Mouse (Mus musculus): ENCODE results near the gene Itih2. TPM values are rescaled to one million over a fixed set of nuclear protein-coding genes. Genes with fewer than 3 reads are reported as not detected.

The Itih2 gene
- 0.12 and 0.16 TPM in 2 replicates for polyA plus RNA-seq (2014; fragmentation: Nextera tagmentation; extraction: Ambion mirVana)

GRCm38 (mm10) chr2:10131296-10131695 is at the start of gene Itih2:
Gene Itih2 (minus strand): TSS chr2:10131396.
- Histone ChIP-seq H3K9ac (ENCODE audit: low read length) (no peak within 1 kb of the TSS), H3K27ac (ENCODE audit: low read depth, low read length) (no peak within 1 kb of the TSS), H3K27me3 (ENCODE audit: control insufficient read depth, insufficient read depth, low read length) (no peaks in the 10 kb centered on the region), H3K36me3 (ENCODE audit: control insufficient read depth, insufficient read depth, low read length) (no peaks in the 10 kb centered on the region), H3K4me2 (ENCODE audit: low read depth, low read length, severe bottlenecking) (no peak within 1 kb of the TSS), H3K4me3 (ENCODE audit: low read depth, low read length) (no peak within 1 kb of the TSS), H3K4me1 (replicated peaks; ENCODE audit: control insufficient read depth, insufficient read depth, low read length) (no peaks in the 10 kb centered on the region), H3K9me3 (ENCODE audit: control insufficient read depth, low read length) (no peaks in the 10 kb centered on the region)
- DNase-seq (ENCODE audit: low spot score) (no peak), ATAC-seq (replicated peaks; ENCODE audit: low FRiP score) (no peak)
- 89% methylated on average over 4 of the region's 4 CpGs for WGBS

DNA sequence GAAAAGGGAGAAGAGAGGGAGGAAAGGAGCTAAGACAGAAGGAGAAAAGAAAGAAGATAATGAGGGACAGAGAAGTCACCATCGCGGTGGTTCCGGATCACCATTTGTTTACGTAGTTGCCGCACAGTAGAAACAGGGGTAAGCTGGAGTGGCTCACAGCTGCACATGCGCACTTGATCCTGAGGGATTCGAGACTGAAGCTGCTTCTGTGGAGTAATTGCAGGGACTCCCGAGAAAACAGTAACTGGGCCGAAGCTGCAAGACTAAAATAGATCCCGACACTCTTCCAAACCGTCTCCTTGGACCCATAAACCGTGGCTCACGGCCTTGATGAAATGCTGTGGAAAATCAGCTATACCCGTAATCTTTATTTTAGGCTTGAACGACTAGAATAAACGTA is 38.8 kb upstream of the Itih2 start:
- no peak overlapping the region for H3K4me3 ChIP-seq (ENCODE audit: low read depth, low read length)
- WGBS: 88% methylated on average over 16 of the region's 16 CpGs
- no peak for ATAC-seq (replicated peaks; ENCODE audit: low FRiP score)

GRCm38 (mm10) chr2:10168016-10168415 is 36.8 kb upstream of the Itih2 start:
- H3K27me3 ChIP-seq (ENCODE audit: control insufficient read depth, insufficient read depth, low read length): no peaks in the 10 kb centered on the region
- H3K4me1 ChIP-seq (replicated peaks; ENCODE audit: control insufficient read depth, insufficient read depth, low read length): no peaks in the 10 kb centered on the region
- no peaks in the 10 kb centered on the region for H3K36me3 ChIP-seq (ENCODE audit: control insufficient read depth, insufficient read depth, low read length)
- no peak overlapping the region for H3K4me2 ChIP-seq (ENCODE audit: low read depth, low read length, severe bottlenecking)
- WGBS: 74% methylated on average over 8 of the region's 8 CpGs
- DNase-seq (ENCODE audit: low spot score): no peak
- no peak for ATAC-seq (replicated peaks; ENCODE audit: low FRiP score)
- no peak overlapping the region for H3K4me3 ChIP-seq (ENCODE audit: low read depth, low read length)
- no peak overlapping the region for H3K27ac ChIP-seq (ENCODE audit: low read depth, low read length)
- H3K9ac ChIP-seq (ENCODE audit: low read length): no peak overlapping the region
- no peaks in the 10 kb centered on the region for H3K9me3 ChIP-seq (ENCODE audit: control insufficient read depth, low read length)

More for the DNA sequence above, 38.8 kb upstream of the Itih2 start:
- no peak for DNase-seq (ENCODE audit: low spot score)
- Histone ChIP-seq H3K27me3 (ENCODE audit: control insufficient read depth, insufficient read depth, low read length) (no peaks in the 10 kb centered on the region), H3K9ac (ENCODE audit: low read length) (no peak overlapping the region), H3K36me3 (ENCODE audit: control insufficient read depth, insufficient read depth, low read length) (no peaks in the 10 kb centered on the region), H3K27ac (ENCODE audit: low read depth, low read length) (no peak overlapping the region), H3K4me1 (replicated peaks; ENCODE audit: control insufficient read depth, insufficient read depth, low read length) (no peaks in the 10 kb centered on the region), H3K4me2 (ENCODE audit: low read depth, low read length, severe bottlenecking) (no peak overlapping the region), H3K9me3 (ENCODE audit: control insufficient read depth, low read length) (no peaks in the 10 kb centered on the region)

GRCm38 (mm10) chr2:10167283-10167682 is 36.1 kb upstream of the Itih2 start:
- Histone ChIP-seq H3K9me3 (ENCODE audit: control insufficient read depth, low read length) (no peaks in the 10 kb centered on the region), H3K27me3 (ENCODE audit: control insufficient read depth, insufficient read depth, low read length) (no peaks in the 10 kb centered on the region), H3K27ac (ENCODE audit: low read depth, low read length) (no peak overlapping the region), H3K4me1 (replicated peaks; ENCODE audit: control insufficient read depth, insufficient read depth, low read length) (no peaks in the 10 kb centered on the region), H3K4me2 (ENCODE audit: low read depth, low read length, severe bottlenecking) (no peak overlapping the region), H3K9ac (ENCODE audit: low read length) (no peak overlapping the region), H3K4me3 (ENCODE audit: low read depth, low read length) (no peak overlapping the region), H3K36me3 (ENCODE audit: control insufficient read depth, insufficient read depth, low read length) (no peaks in the 10 kb centered on the region)
- WGBS: 91% methylated on average over 11 of the region's 11 CpGs
- DNase-seq (ENCODE audit: low spot score) (no peak), ATAC-seq (replicated peaks; ENCODE audit: low FRiP score) (no peak)

DNA sequence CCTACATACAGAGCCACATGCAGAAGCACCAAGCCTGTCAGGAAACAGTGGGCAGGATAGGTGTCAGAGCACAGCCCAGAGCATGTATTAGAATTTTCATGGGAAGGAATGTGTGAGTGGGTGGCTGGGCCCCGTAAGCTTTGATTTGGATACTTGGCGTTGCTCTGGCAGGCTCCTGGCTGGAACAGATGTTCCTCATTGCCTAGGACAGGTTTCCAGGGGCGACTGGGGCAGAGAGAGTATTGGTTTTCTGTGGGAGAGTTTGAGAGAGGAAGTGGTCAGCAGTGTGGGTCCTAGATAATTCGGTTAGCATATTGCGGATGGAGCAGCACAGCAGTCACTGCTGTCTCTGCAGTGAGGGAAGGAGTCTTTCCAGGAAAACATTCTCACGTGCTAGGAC is 35.4 kb upstream of the Itih2 start:
- Histone ChIP-seq H3K4me3 (ENCODE audit: low read depth, low read length) (no peak overlapping the region), H3K4me1 (replicated peaks; ENCODE audit: control insufficient read depth, insufficient read depth, low read length) (no peaks in the 10 kb centered on the region), H3K36me3 (ENCODE audit: control insufficient read depth, insufficient read depth, low read length) (no peaks in the 10 kb centered on the region), H3K27ac (ENCODE audit: low read depth, low read length) (no peak overlapping the region), H3K27me3 (ENCODE audit: control insufficient read depth, insufficient read depth, low read length) (no peaks in the 10 kb centered on the region), H3K4me2 (ENCODE audit: low read depth, low read length, severe bottlenecking) (no peak overlapping the region), H3K9ac (ENCODE audit: low read length) (no peak overlapping the region), H3K9me3 (ENCODE audit: control insufficient read depth, low read length) (no peaks in the 10 kb centered on the region)
- WGBS: 78% methylated on average over 6 of the region's 6 CpGs
- DNase-seq (ENCODE audit: low spot score) (no peak), ATAC-seq (replicated peaks; ENCODE audit: low FRiP score) (no peak)

- DNase-seq (ENCODE audit: low spot score) (no peak), ATAC-seq (replicated peaks; ENCODE audit: low FRiP score) (no peak)
- WGBS: 89% methylated on average over 4 of the region's 4 CpGs
- Histone ChIP-seq H3K4me2 (ENCODE audit: low read depth, low read length, severe bottlenecking) (no peak overlapping the region), H3K4me3 (ENCODE audit: low read depth, low read length) (no peak overlapping the region), H3K36me3 (ENCODE audit: control insufficient read depth, insufficient read depth, low read length) (no peaks in the 10 kb centered on the region), H3K9ac (ENCODE audit: low read length) (no peak overlapping the region), H3K9me3 (ENCODE audit: control insufficient read depth, low read length) (no peaks in the 10 kb centered on the region), H3K27me3 (ENCODE audit: control insufficient read depth, insufficient read depth, low read length) (no peaks in the 10 kb centered on the region), H3K27ac (ENCODE audit: low read depth, low read length) (no peak overlapping the region), H3K4me1 (replicated peaks; ENCODE audit: control insufficient read depth, insufficient read depth, low read length) (no peaks in the 10 kb centered on the region)
Observed at GRCm38 (mm10) chr2:10162011-10162410, 30.8 kb upstream of the Itih2 start.

- WGBS: 85% methylated on average over 10 of the region's 10 CpGs
- ATAC-seq (replicated peaks; ENCODE audit: low FRiP score) (no peak), DNase-seq (ENCODE audit: low spot score) (no peak)
- Histone ChIP-seq H3K36me3 (ENCODE audit: control insufficient read depth, insufficient read depth, low read length) (no peaks in the 10 kb centered on the region), H3K9me3 (ENCODE audit: control insufficient read depth, low read length) (no peaks in the 10 kb centered on the region), H3K9ac (ENCODE audit: low read length) (no peak overlapping the region), H3K4me1 (replicated peaks; ENCODE audit: control insufficient read depth, insufficient read depth, low read length) (0 out of 2 replicates have a peak, but pooled peaks cover 2% of the 10 kb centered on the region), H3K4me3 (ENCODE audit: low read depth, low read length) (no peak overlapping the region), H3K27me3 (ENCODE audit: control insufficient read depth, insufficient read depth, low read length) (no peaks in the 10 kb centered on the region; the same call in 1 of the 2 replicates), H3K27ac (ENCODE audit: low read depth, low read length) (no peak overlapping the region), H3K4me2 (ENCODE audit: low read depth, low read length, severe bottlenecking) (no peak overlapping the region)
Observed at GRCm38 (mm10) chr2:10157184-10157583, 26.0 kb upstream of the Itih2 start.

DNA sequence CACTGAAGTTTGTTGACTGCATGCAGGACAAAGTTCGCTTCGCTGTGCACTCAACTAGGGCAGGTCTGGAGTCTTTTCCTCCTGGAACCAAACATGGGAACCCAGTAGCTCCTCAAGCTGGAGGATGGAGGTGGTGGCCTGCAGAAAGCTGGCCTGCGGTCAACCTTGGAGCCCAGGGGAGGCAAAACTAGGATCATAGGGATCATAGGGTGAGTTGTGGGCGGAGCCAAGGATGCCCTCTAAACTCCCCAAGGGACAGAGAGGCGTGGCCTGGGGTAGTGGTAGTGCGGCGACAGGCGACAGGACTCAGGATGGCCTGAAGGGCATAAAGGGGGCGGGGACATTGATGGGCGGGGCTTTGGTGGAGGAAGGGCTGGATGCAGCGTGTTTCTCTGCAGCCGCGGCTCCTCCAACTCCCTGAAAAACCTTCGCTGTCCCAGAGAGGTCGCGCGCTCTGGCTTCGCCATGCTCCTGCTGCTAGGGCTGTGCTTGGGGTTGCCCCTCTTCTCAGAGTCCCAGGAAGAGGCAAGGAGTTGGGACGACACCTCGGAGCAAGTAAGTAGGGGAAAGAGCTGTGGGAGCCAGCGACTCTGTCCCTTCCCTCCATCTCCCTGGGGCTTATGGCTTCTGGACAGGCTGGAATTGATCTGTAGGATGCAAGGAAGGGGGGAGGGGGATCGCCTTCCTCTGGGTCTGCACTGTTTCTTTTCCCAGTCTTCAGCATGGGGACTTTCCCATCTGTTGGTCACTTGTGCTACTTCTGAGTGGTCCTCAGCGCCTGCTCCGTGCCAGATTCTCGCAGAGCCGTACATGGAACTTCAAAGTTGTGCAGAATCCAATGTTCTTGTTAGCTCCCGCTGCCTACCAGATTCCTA is 22.2 kb upstream of the Itih2 start, which contains the start of gene Itih5:
Gene Itih5, plus strand, starts transcription at position 371 of the 875 bp plus-strand sequence.
- no peaks in the 10 kb centered on the region; the same call in 1 of the 2 replicates for H3K27me3 ChIP-seq (ENCODE audit: control insufficient read depth, insufficient read depth, low read length)
- peak; percentile 82 for DNase-seq (ENCODE audit: low spot score)
- no peak within 1 kb of the TSS for H3K27ac ChIP-seq (ENCODE audit: low read depth, low read length)
- ATAC-seq (replicated peaks; ENCODE audit: low FRiP score): peak; percentile 91
- H3K4me2 ChIP-seq (ENCODE audit: low read depth, low read length, severe bottlenecking): peak within 1 kb of the TSS; percentile 89
- peak within 1 kb of the TSS; percentile 55; the same call in 1 of the 2 replicates for H3K9ac ChIP-seq (ENCODE audit: low read length)
- H3K4me1 ChIP-seq (replicated peaks; ENCODE audit: control insufficient read depth, insufficient read depth, low read length): 0 out of 2 replicates have a peak, but pooled peaks cover 2% of the 10 kb centered on the region
- 7% methylated on average over 27 of the region's 27 CpGs for WGBS
- no peaks in the 10 kb centered on the region for H3K9me3 ChIP-seq (ENCODE audit: control insufficient read depth, low read length)
- no peaks in the 10 kb centered on the region for H3K36me3 ChIP-seq (ENCODE audit: control insufficient read depth, insufficient read depth, low read length)
- peak within 1 kb of the TSS; percentile 36 for H3K4me3 ChIP-seq (ENCODE audit: low read depth, low read length)
